Mouse (Mus musculus): ENCODE measurements around the gene Abcc3. TPM values are rescaled to one million over a fixed set of nuclear protein-coding genes. Genes with fewer than 3 reads are reported as not detected.
"Not testable (repeated sequence)": the region's sequence is repeated elsewhere in the genome, so short reads cannot be mapped to it uniquely, and the experiment has no call there.

Abcc3 gene
- polyA plus RNA-seq, 1 experiment: 7.4 TPM

GRCm38 (mm10) chr11:94394107-94394506 is 1.3 kb upstream of the Abcc3 start:
- no peak overlapping the region for H3K27ac ChIP-seq (ENCODE audit: control insufficient read depth, insufficient read depth, low read depth, low read length, poor library complexity)
- 65% methylated on average over 7 of the region's 7 CpGs for WGBS
- TF ChIP-seq POLR2A (IDR thresholded peaks at IDR 0.05; ENCODE audit: borderline replicate concordance, control insufficient read depth, low read depth, low read length) (no peak), CTCF (IDR thresholded peaks at IDR 0.05; ENCODE audit: control insufficient read depth, insufficient read depth, low read length) (no peak)
- H3K4me3 ChIP-seq (replicated peaks; ENCODE audit: control insufficient read depth, low read depth, low read length): no peak overlapping the region
- no peaks in the 10 kb centered on the region; the same call in 1 of the 2 replicates for H3K4me1 ChIP-seq (ENCODE audit: control insufficient read depth, insufficient read depth, low read length)

GRCm38 (mm10) chr11:94393490-94393889 is 693 bp upstream of the Abcc3 start:
- H3K4me3 ChIP-seq (replicated peaks; ENCODE audit: control insufficient read depth, low read depth, low read length); H3K4me1 ChIP-seq (ENCODE audit: control insufficient read depth, insufficient read depth, low read length); H3K27ac ChIP-seq (ENCODE audit: control insufficient read depth, insufficient read depth, low read depth, low read length, poor library complexity): not testable (repeated sequence)
- 60% methylated on average over 4 of the region's 4 CpGs for WGBS

- Histone ChIP-seq H3K27ac (ENCODE audit: control insufficient read depth, insufficient read depth, low read depth, low read length, poor library complexity) (no peak overlapping the region), H3K4me1 (ENCODE audit: control insufficient read depth, insufficient read depth, low read length) (peaks cover under 1% of the 10 kb centered on the region; the same call in 1 of the 2 replicates), H3K4me3 (replicated peaks; ENCODE audit: control insufficient read depth, low read depth, low read length) (no peak overlapping the region)
- WGBS: 72% methylated on average over 10 of the region's 10 CpGs
- TF ChIP-seq CTCF (IDR thresholded peaks at IDR 0.05; ENCODE audit: control insufficient read depth, insufficient read depth, low read length): no peak
- TF ChIP-seq POLR2A (IDR thresholded peaks at IDR 0.05; ENCODE audit: borderline replicate concordance, control insufficient read depth, low read depth, low read length): no peak
These were observed 1.1 kb downstream of the Abcc3 start for GRCm38 (mm10) chr11:94391661-94392060.

GRCm38 (mm10) chr11:94390825-94391224 is 2.0 kb downstream of the Abcc3 start:
- no peak for TF ChIP-seq POLR2A (IDR thresholded peaks at IDR 0.05; ENCODE audit: borderline replicate concordance, control insufficient read depth, low read depth, low read length)
- no peak for TF ChIP-seq CTCF (IDR thresholded peaks at IDR 0.05; ENCODE audit: control insufficient read depth, insufficient read depth, low read length)
- 65% methylated on average over 6 of the region's 6 CpGs for WGBS
- no peak overlapping the region for H3K4me3 ChIP-seq (replicated peaks; ENCODE audit: control insufficient read depth, low read depth, low read length)
- peaks cover 1% of the 10 kb centered on the region; the same call in 1 of the 2 replicates for H3K4me1 ChIP-seq (ENCODE audit: control insufficient read depth, insufficient read depth, low read length)
- H3K27ac ChIP-seq (ENCODE audit: control insufficient read depth, insufficient read depth, low read depth, low read length, poor library complexity): no peak overlapping the region

- TF ChIP-seq CTCF (IDR thresholded peaks at IDR 0.05; ENCODE audit: control insufficient read depth, insufficient read depth, low read length) (no peak), POLR2A (IDR thresholded peaks at IDR 0.05; ENCODE audit: borderline replicate concordance, control insufficient read depth, low read depth, low read length) (no peak)
- Histone ChIP-seq H3K4me3 (replicated peaks; ENCODE audit: control insufficient read depth, low read depth, low read length) (no peak overlapping the region), H3K27ac (ENCODE audit: control insufficient read depth, insufficient read depth, low read depth, low read length, poor library complexity) (no peak overlapping the region), H3K4me1 (ENCODE audit: control insufficient read depth, insufficient read depth, low read length) (peaks cover 1% of the 10 kb centered on the region; the same call in 1 of the 2 replicates)
- WGBS: 82% methylated on average over 6 of the region's 6 CpGs
These were observed 2.9 kb downstream of the Abcc3 start for GRCm38 (mm10) chr11:94389724-94390396.

- no peak for TF ChIP-seq CTCF (IDR thresholded peaks at IDR 0.05; ENCODE audit: control insufficient read depth, insufficient read depth, low read length)
- H3K4me1 ChIP-seq (ENCODE audit: control insufficient read depth, insufficient read depth, low read length): peaks cover 1% of the 10 kb centered on the region; the same call in 1 of the 2 replicates
- 77% methylated on average over 4 of the region's 4 CpGs for WGBS
- no peak overlapping the region for H3K4me3 ChIP-seq (replicated peaks; ENCODE audit: control insufficient read depth, low read depth, low read length)
- no peak overlapping the region for H3K27ac ChIP-seq (ENCODE audit: control insufficient read depth, insufficient read depth, low read depth, low read length, poor library complexity)
These were observed 3.8 kb downstream of the Abcc3 start for GRCm38 (mm10) chr11:94389021-94389420.

- Histone ChIP-seq H3K4me1 (ENCODE audit: control insufficient read depth, insufficient read depth, low read length) (peaks cover 1% of the 10 kb centered on the region; the same call in 1 of the 2 replicates), H3K27ac (ENCODE audit: control insufficient read depth, insufficient read depth, low read depth, low read length, poor library complexity) (no peak overlapping the region), H3K4me3 (replicated peaks; ENCODE audit: control insufficient read depth, low read depth, low read length) (no peak overlapping the region)
- TF ChIP-seq POLR2A (IDR thresholded peaks at IDR 0.05; ENCODE audit: borderline replicate concordance, control insufficient read depth, low read depth, low read length) (no peak), CTCF (IDR thresholded peaks at IDR 0.05; ENCODE audit: control insufficient read depth, insufficient read depth, low read length) (no peak)
- 58% methylated on average over 4 of the region's 4 CpGs for WGBS
These were observed 5.0 kb downstream of the Abcc3 start for GRCm38 (mm10) chr11:94387756-94388155.

- peak overlapping the region; percentile 69 for H3K27ac ChIP-seq (ENCODE audit: control insufficient read depth, insufficient read depth, low read depth, low read length, poor library complexity)
- peaks cover 1% of the 10 kb centered on the region; the same call in 1 of the 2 replicates for H3K4me1 ChIP-seq (ENCODE audit: control insufficient read depth, insufficient read depth, low read length)
- TF ChIP-seq CTCF (IDR thresholded peaks at IDR 0.05; ENCODE audit: control insufficient read depth, insufficient read depth, low read length) (peak; percentile 0; the same call in 1 of the 2 replicates), POLR2A (IDR thresholded peaks at IDR 0.05; ENCODE audit: borderline replicate concordance, control insufficient read depth, low read depth, low read length) (no peak)
- 2% methylated on average over 12 of the region's 12 CpGs for WGBS
- H3K4me3 ChIP-seq (replicated peaks; ENCODE audit: control insufficient read depth, low read depth, low read length): no peak overlapping the region
These were observed 6.6 kb downstream of the Abcc3 start for GRCm38 (mm10) chr11:94385977-94386771.

All from bone marrow, adult 2 months (tissue).